8 mouse cellular contexts compared by ENCODE assay signal in genomic region chr3:51701950-51702349, GRCm38 (mm10). TPM values are rescaled to one million over a fixed set of nuclear protein-coding genes. Genes with fewer than 3 reads are reported as not detected.
DNase-seq lines count a peak whose midpoint lies in the region; ATAC-seq and TF ChIP-seq lines count a peak whose summit lies in the region.

No protein-coding gene starts in this region.

- peaks cover 29% of the 10 kb centered on the region for H3K4me1 ChIP-seq in liver, embryonic 12.5 days
- H3K4me1 ChIP-seq in stomach, embryonic 15.5 days: peaks cover 19% of the 10 kb centered on the region

- H3K36me3 ChIP-seq in liver, embryonic 12.5 days: peaks cover 1% of the 10 kb centered on the region; the same call in 1 of the 2 replicates
- no peaks in the 10 kb centered on the region for H3K36me3 ChIP-seq in stomach, embryonic 15.5 days

- peaks cover 24% of the 10 kb centered on the region for H3K27me3 ChIP-seq in liver, embryonic 12.5 days (replicated peaks)
- no peaks in the 10 kb centered on the region for H3K27me3 ChIP-seq in stomach, embryonic 15.5 days (replicated peaks)

- no peaks in the 10 kb centered on the region for H3K9me3 ChIP-seq in liver, embryonic 12.5 days (replicated peaks)
- H3K9me3 ChIP-seq in stomach, embryonic 15.5 days: no peaks in the 10 kb centered on the region

- no peak for TF ChIP-seq CTCF in layer of hippocampus, adult 2 months (conservative IDR thresholded peaks at IDR 0.05)

- H3K4me2 ChIP-seq in liver, embryonic 12.5 days: peak overlapping the region; percentile 87
- peak overlapping the region; percentile 80 for H3K4me2 ChIP-seq in stomach, embryonic 15.5 days

- peak overlapping the region; percentile 87; the same call in 1 of the 2 replicates for H3K27ac ChIP-seq in layer of hippocampus, adult 2 months
- no peak overlapping the region for H3K27ac ChIP-seq in liver, embryonic 12.5 days
- H3K27ac ChIP-seq in stomach, embryonic 15.5 days: peak overlapping the region; percentile 58

- DNase-seq in layer of hippocampus, adult 2 months (ENCODE audit: low spot score in 2 of 2): no peak
- DNase-seq in layer of hippocampus, postnatal 25 days (ENCODE audit: extremely low spot score in 1 of 2, low spot score in 1 of 2): no peak
- peak; percentile 65 to 67 for DNase-seq in cerebellum, postnatal 25 days
- DNase-seq in forelimb bud, embryonic 11.5 days (ENCODE audit: low read depth, low spot score): peak; percentile 57
- DNase-seq in spleen, postnatal 14 days (ENCODE audit: low spot score in 2 of 2): no peak

- peak overlapping the region; percentile 61; the same call in 1 of the 2 replicates for H3K4me3 ChIP-seq in layer of hippocampus, adult 2 months
- H3K4me3 ChIP-seq in liver, embryonic 12.5 days: peak overlapping the region; percentile 53
- peak overlapping the region; percentile 39 for H3K4me3 ChIP-seq in stomach, embryonic 15.5 days (replicated peaks)

- 26% methylated on average over 13 of the region's 13 CpGs for WGBS in liver, embryonic 12.5 days (ENCODE audit: insufficient replicate concordance)
- 17% methylated on average over 13 of the region's 13 CpGs for WGBS in stomach, embryonic 15.5 days

- peak overlapping the region; percentile 61 for H3K9ac ChIP-seq in liver, embryonic 12.5 days
- H3K9ac ChIP-seq in stomach, embryonic 15.5 days: no peak overlapping the region

- peak; percentile 27; the same call in 1 of the 2 replicates for ATAC-seq in liver, embryonic 12.5 days
- ATAC-seq in stomach, embryonic 15.5 days (ENCODE audit: insufficient read depth, low FRiP score, low read depth): peak; percentile 23; the same call in 1 of the 2 replicates
- no peak for ATAC-seq in CD4-positive, CD25-positive, alpha-beta regulatory T cell, adult 4 months

RNA-seq across cellular contexts. Expression of gene Mgst2, which starts 41.8 kb away (rescaled TPM):
- not detected for total RNA-seq in layer of hippocampus, adult 2 months (2021)
- not detected for total RNA-seq in layer of hippocampus, postnatal 25 days (2021)
- polyA plus RNA-seq in liver, embryonic 12.5 days (2016; fragmentation: Nextera tagmentation; extraction: Ambion mirVana): 14.7 and 16.5 TPM in 2 replicates
- polyA plus RNA-seq in stomach, embryonic 15.5 days (2015; fragmentation: Nextera tagmentation; extraction: Ambion mirVana): 30.9 and 34.6 TPM in 2 replicates
- 100 to 1,000 TPM; 175 to 223 TPM for polyA plus RNA-seq in CD4-positive, CD25-positive, alpha-beta regulatory T cell, adult 4 months (2017; shearing (Covaris generic))

Comparison
In these comparisons a context has a peak if more than half of its experiments do, and no peak if none do; other contexts are left out.
1. DNase-seq: peak in cerebellum, postnatal 25 days (2 of 2) and forelimb bud, embryonic 11.5 days (single experiment); none in layer of hippocampus, adult 2 months (0 of 2), layer of hippocampus, postnatal 25 days (0 of 2) and spleen, postnatal 14 days (0 of 2).
2. Peak in every context shown above with its lines, with median percentiles within 50 percentile points of each other: H3K4me3 ChIP-seq.